Mouse (Mus musculus) Muller cell, postnatal 12 days (primary cell): ENCODE results near the gene Card10.

Experiments used
- DNase-seq: peaks from one replicate; pipeline ENCODE4 v3.0.0-alpha.2; 2015; ENCODE audit errors: inconsistent ontology term

Gene Card10

DNA sequence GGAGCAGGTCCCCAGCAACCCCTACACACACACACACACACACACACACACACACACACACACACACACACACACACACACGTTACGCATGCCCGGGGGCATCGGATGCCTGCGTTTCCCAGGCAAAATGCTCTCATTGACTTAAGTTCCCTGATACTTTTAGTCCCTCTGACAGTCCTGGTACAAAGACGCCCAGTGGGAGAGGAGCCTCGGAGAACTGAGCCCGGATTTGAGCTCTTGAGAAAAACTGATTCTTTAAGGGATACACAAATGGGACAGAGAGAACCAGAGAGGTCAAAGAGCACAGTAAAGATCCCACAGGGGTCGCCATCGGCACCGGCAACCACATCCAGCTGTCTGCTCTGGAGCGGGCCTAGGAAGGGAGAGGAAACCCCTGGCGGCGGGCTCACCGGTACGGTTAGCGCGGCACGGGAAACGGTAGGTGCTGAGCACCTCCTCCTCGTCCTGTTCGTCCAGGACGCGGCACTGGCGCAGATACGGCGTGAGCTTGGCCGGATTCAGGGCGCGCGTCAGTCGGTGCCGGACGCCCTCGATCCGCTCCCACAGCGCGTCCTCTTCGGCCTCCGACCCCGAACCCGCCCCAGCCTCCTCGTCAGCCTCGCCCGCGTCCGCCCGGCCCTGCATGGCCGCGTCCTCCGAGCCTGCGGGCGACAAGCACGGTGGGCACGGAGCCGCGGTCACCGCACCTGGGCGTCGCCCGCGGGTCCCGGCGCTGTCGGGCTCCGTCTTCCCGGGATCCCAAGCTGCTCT lies 686 bp downstream of the Card10 start:
- DNase-seq, result peak; percentile 45

DNA sequence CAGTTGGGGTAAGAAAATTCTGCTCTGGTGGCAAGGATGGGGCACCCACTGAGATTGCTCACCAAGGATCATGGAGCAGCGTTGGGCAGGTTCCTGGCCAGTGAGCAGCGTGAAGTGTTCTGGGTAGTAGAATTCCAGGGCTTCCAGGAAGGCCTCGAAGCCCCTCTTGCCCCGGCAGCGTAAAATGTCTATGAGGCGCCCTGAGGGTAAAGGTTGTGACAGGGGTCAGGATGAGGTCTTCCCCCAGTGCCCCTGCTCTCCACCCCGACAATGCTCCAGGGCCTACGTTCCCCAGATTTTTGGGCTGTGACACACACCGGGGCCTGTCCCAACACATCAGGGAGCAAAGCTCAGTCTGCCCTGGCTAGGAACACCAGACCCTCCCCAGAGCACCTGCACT lies 1.3 kb downstream of the Card10 start:
- DNase-seq, result no peak

DNA sequence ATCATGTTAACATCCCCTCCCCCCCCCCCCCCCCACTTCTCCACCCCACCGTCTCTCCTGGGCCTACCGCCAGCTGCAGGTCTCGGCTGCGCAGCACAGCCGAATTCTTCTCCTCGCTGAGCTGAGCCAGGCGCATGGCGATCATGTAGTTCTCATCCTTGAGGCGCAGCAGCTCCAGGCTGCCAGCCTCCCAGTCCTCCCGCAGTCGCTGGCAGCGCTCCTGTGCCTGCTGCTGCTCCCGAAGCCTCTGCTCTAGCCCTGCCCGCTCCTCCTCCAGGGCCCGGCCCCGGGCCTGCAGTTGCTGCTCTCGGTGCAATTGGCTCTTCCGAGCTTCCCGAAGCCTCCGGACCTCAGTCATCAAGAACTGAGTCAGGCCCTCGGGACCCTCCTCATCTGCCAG lies 3.8 kb downstream of the Card10 start:
- DNase-seq, result peak; percentile 60

DNA sequence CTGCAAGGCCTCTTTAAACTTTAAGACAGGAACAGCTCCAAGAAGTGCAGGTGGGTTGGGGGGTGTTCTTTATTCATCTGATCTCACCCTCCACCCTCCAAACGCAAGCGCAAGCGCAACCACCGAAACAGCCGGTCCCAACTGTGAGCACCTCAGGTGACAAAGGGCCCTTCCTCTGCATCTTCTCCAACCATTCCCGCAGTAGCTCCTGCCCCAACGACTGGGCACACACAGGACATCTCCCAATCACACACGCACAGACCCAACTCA lies 5.8 kb downstream of the Card10 start:
- no peak for DNase-seq

DNA sequence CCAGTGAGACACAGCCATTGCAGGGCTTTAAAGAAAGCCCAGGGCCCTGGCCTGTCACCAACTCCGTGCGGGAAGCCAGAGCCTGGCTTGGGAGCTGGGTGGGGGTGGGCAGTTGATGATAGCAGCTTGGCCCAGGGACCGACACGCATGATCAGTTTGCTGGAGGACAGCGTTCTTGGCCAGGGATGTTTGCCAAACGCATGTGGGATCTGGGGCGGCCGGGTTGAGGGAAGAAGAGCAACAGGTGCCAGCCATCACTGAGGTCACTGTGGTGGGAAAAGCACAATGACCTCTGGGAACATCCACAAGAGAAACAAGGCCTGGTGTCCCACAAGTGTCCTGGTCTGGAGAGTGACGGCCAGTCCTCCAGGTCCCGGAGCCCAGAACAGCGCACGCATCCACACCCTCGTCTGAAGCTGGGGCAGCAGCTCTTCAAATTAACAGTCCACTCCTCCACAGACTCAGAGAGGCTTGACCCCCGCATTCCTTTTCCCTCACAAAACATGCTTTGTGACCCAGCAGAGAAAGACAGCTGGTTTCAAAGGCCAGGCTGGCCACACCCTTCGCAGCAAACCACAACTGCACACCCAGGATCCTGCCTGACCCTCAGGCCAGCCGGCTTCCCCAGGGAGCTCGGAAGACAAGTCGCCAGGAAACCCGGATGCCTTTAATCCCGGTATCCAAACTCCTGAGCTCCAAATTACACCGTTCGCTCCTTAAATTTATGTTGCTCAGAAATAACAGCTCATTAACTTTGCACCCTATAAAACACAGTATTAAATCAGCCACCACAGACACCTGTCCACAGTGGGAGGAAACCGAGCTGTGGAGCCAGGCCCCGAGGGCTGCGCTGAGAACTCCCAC lies 6.4 kb downstream of the Card10 start:
- peak; percentile 92 for DNase-seq

DNA sequence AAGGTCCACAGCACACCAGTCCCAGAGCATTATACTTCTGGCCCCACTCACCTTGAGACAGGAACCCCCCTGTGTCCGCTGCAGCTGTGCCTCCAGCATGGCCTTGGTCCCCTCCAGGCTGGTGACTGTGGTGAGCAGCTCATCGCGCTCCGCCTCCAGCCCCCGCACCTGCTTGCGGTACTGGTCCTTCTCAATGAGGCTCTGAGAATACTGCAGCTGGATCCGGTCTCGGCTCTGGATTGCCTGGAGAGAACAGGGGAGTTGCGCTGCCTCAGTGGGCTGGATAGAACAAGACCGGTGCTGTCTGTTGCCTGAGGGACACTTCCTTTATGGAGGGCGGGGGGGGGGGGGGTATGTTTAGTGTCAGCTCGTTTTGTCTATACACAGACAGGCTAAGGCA lies 11.9 kb downstream of the Card10 start:
- DNase-seq, result no peak

DNA sequence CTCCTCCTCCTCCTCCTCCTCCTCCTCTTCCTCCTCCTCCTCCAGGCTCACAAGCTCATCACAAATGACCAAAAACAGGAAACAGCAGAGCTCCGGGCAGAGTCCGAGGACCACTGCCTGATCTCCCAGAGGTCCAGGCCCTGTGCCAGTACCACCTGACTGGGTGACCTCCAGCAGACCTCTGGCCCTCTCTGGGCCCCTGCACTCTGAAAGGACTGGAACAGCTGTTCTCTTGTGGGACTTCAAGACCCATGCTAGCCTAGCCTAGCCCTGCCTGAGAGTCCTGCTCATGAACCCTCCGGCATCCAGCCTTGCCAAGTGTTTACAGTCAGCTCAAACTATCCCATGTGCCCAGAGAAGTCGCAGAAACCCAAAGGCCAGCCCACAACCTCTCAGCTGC lies 12.4 kb downstream of the Card10 start:
- DNase-seq, result no peak

DNA sequence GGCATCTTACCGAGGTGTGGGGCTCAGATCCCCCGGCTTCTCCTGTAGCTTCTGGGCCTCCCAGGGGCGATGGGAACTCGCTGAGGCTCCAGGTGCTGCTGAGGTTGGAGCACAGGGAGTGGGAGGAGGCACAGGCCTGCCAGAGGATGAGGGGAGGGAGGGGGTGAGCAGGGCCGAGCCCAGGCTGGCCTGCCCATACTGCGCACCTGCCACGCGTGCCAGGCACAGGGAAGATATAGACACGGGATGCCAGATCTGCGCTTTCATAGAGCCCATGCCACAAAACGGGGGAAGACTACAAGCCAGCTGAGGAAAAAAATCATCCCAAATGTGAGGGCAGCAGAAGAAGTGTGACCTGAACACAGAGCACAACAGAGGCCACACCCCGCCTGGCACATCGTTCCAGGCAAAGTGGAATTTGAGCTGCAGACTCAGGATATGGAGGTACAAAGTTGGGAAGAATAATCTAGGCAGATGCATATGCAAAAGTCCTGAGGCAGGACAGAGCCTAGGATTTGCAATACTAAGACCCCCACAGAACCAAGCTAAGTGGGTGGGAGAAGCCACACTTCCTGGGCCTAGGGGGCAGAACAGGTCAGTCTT lies 13.0 kb downstream of the Card10 start:
- DNase-seq, result no peak

DNA sequence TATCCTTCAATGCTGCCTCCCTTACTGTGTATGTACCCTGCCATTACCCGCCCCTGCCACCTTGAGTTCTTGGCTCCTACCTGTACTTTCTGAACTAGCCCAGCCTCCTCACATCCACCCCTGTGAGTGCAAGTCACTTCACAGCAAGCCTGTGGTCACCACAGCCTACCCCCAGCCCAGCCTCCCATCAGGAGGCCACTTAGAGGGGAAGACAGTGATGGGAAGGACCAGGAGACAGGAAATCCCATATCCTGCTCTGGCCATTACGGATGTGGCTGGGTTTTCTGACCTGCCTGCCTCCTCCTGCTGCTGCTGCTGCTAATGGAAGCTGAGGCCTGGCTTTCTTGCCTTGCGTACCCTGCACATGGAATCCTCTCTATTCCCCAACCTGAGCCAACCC lies 14.8 kb downstream of the Card10 start:
- DNase-seq, result no peak

DNA sequence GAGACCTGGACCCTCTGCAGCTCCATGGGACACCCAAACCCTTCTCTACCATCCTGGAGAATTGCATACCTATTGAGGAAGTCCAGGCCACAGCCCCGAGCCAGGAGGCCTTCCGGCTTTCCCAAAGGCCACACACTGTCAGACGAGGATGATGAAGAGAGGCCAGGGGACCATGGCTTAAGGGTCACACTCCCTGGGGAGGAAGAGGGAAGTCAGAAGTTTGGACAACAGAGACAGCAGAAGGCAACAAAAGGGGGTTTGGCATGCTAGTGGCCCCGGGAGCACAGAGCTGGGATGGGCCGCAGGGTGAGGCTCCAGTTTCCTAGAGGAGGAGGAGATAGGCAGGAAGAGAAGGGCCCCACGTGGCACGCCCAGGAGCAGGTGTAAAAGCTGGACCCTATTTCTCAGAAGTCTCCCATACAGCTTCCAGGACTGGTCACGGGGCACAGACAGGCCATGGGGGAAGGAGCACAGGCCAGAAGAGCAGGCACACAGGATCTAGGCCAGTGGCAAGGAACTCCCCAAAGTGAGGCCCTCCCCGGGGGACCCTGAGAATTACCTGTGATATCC lies 15.5 kb downstream of the Card10 start:
- DNase-seq, result no peak

DNA sequence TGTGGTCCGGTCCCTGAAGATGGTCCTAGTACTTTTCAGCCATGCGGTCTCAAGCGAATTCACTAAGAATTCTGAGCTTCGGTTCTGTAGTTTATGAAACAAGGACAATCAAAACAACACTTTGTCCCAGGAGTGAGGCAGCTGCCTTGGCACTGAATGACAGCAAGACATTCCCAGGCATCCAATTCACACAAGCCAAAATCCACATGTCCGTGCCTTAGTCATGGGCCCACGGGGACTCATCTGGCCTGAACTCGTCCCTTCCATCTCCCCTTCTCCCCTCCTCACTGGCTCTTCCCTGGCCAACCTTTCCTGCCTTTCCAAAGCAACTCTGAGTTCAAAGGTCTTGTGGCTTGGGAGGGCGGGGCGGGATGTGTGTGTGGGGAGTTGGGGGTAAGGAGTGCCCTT lies 16.4 kb downstream of the Card10 start:
- peak; percentile 47 for DNase-seq

DNA sequence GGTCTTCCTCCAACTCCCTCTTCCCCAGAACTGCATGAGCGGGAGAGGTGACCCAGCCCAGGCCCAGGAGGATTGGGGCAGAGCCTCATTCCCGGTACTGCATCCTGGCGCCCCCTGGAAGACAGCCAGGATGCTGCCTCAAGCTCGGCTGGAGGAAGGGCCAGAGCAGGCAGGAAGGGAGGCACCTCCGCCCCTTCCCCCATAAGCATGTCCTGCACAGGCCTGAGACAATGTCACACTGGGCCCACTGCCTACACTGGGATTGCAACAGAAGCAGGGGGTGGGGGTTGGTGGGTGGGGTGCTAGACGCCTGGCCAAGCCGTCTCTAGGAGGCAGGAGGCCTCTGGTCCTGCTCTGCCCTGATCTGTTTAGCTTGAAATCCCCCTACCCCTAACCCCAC lies 16.9 kb downstream of the Card10 start:
- DNase-seq, result no peak

DNA sequence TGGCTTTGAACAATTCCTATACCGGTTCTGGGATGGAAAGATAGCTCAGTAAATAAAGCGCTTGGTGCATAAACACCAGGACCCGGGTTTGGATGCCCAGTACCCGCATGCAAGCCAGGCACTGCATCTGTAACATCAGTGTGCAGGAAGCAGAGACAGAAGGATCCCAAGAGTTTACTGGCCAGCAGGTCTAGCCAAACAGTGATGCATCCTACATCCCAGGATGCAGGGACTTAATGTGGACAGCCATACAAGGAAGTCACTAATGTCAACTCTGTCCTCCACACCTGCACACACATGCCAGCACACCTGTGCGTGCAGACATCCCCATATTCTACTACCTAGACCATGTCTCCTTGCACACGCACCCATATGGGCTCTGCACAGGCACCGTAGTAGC lies 17.6 kb downstream of the Card10 start:
- no peak for DNase-seq

DNA sequence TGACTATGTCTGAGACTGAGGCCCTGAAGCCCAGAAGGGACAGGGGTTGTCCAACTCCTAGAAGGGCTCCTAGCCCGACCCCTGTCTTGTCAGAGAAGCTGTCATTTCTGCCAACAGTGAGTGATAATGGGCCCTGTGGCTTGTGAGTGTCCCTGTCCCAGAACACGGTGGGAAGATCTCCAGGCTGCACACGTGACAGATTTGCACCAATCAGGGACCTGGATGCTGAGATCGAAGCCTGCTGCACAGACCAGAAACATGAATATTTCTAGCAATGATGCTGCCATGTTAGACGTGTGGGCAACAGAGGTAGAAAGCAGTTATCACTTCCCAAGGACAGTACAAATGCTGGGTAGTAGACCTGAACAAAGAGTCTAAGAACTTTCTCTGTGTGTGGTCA lies 18.3 kb downstream of the Card10 start:
- no peak for DNase-seq

DNA sequence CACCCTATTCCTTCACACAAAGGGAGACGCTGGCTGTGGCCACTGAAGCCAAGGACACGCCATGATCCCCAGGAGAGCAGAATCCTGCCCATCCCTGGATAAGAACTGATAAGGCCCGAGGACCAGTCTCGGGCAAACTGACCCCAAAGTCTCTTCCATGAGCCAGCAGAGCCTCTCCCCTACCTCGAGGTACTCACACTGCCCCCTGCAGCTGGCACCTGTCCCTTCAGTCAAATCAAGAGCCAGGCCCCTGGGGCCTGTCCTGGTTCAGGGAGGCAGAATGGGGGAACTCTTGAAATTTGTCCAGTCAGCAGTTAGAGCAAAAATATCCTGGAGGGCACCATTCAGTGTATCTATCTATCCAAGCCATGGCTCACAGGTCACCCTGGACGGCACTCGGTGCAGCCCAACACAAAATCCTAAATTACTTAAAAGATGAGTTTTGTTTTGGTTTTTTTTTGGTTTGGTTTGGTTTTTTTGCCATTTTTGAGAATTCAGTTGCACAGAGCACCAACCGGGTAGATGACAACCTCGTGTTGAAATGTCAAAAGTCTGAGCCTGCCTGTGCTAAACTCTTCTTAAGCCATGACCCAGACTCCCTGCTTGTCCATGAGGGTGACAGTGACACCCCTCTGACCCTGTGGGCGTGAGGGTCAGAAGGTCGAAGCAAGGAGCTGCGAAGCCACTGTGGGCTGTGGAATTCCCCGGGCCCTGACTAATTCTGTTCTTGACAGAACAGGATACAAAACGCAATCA lies 20.3 kb downstream of the Card10 start:
- no peak for DNase-seq

DNA sequence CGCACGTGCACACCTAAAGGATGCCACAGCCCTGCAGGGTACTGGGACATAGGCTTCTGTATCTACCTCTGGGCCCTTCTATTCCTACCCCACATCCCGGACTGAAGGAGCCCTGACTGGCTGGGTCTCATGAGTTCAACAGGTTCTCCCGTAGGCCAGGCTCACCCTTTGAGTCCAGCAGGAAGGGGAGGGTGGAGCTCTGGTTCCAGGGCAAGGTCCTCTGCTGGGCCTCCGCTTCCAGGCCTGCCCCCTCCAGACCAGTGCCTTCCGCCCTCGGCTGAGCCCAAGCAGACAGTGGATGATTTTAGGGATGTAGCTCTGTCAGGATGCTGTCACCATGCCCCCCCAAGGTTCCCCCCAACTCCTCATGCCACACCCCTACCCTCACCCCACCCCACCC lies 21.9 kb downstream of the Card10 start:
- no peak for DNase-seq

DNA sequence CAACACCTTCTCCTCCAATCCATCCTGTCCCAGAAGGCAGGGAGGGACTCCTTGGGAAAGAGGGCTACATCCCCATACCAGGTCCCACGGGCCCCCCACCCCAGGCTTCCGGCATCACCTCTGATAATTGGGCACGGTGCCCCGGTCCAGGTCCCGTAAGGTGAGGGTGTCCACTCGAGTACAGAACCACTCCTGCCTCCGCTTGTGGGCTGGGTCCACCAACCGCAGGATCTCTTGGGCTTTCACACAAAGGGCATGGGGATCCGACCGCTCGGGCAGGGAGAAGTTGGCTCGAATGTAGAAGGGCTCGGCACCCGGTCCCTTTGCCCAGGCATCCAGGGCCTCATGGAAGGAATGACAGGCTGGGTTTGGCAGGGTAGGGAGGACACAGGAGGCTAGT lies 22.5 kb downstream of the Card10 start:
- DNase-seq, result no peak

DNA sequence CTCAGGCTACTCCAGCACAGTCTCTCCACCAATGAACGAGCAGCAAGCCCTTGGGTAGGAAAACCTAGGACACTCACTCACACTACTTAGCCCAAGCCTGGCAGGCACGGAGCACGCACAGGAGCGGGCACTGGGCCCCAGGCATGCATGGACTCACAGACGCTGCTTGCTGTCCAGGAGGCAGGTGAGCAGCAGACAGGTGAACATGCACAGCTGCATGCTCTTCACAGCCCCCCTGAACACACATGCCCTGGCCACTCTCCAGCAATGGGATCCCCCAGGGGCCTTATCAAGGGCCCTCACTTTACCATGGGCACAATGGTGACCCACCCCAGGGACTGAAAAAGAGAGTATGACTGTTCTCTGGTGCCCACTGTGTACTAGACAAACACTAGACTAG lies 23.2 kb downstream of the Card10 start:
- DNase-seq, result no peak

DNA sequence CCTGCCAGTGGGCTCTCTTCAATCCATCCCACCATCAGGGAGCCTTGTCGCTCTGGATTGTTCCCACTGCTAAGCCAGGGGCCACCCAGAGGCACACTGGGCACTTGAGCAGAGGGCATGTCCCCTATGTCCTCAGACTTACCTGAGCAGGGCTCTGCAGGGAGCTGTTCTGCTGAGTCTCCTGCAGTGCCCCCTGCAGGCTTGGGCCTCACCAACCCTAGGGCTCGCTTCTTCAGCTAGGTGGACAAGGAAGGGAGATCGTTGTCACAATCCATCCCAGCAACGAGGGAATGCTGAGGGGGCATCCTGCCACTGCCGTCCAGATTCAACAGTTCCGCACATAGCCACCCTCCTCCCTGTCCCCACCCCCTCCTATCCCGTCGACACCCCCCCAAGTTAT lies 23.6 kb downstream of the Card10 start:
- DNase-seq, result no peak

DNA sequence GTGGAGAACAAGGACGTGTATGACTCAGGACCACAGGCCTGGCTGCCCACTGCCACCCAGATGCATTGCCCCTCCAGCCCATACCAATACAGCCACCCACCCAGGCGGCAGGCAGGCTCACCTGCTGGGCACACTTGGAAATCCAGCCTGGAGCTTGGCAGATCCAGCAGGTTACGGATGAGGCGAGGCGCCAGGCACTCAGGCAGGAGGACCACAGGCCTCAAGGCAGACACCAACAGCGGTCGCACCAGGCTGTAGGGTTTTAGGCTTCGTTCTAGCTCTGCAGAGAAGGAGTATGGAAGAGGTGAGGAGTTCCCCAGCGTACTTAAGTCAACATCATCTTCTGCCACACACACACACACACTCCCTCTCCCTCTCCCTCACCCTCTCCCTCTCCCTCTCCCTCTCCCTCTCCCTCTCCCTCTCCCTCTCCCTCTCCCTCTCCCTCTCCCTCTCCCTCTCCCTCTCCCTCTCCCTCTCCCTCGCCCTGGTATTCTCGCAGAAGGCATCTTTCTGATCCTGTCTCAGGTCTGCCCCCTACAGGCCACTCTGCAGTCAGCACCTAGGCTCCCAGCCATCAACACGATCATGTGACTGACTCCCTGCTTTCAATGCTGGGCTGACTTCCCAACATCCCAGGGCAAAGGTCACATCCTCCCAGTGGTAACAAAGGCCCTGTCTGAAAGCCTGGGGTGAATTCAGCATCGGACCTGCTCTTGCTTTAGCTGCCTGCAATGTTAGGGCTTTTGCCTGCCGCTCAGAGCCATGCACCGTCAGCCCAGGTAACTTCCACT lies 24.6 kb downstream of the Card10 start:
- DNase-seq, result peak; percentile 63

DNA sequence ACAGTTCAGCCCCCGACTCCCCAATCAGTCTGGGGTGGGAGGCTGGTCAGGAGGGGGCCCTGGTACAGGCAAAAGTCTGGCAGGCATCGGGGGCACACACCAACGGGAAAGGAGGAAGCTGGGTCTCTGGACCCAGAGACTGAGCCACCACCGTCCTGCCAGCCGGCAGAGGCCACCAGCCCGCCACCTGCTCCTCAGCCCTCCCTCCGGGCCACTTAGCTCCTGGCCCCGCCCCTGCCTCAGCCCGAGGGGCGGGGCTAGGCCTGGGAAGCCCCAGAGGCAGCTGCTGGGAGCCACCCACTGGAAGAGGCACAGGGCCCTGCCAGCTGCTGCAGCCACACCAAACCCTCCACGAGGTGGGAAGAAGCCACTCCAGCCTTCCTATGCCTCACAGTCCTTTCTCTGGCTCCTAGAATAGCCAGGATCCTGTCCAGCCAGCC lies 29.5 kb downstream of the Card10 start, which contains the start of gene Mfng:
Mfng (minus strand) TSS at position 186 of the 440 bp plus-strand sequence.
- peak; percentile 83 for DNase-seq
